Mouse (Mus musculus) layer of hippocampus, adult 9-10 months (tissue): Measurements from ENCODE around the gene Gbf1.

Experiments used
- DNase-seq: peaks from one replicate; pipeline ENCODE4 v3.0.0; 2022; ENCODE audit warnings: low spot score

The Gbf1 gene

GRCm38 (mm10) chr19:46223118-46223517, 70.8 kb downstream of the Gbf1 start:
- no peak for DNase-seq

GRCm38 (mm10) chr19:46224882-46225281, 72.6 kb downstream of the Gbf1 start:
- no peak for DNase-seq

- DNase-seq, result no peak
These were observed 73.2 kb downstream of the Gbf1 start for GRCm38 (mm10) chr19:46225506-46225905.

GRCm38 (mm10) chr19:46226295-46226694, 74.0 kb downstream of the Gbf1 start:
- no peak for DNase-seq

- DNase-seq, result no peak
These were observed 75.0 kb downstream of the Gbf1 start for GRCm38 (mm10) chr19:46227300-46227699.

- no peak for DNase-seq
These were observed 82.1 kb downstream of the Gbf1 start for GRCm38 (mm10) chr19:46234450-46234849.

GRCm38 (mm10) chr19:46236658-46237057, 84.3 kb downstream of the Gbf1 start:
- DNase-seq, result no peak

- DNase-seq, result no peak
These were observed 87.9 kb downstream of the Gbf1 start for GRCm38 (mm10) chr19:46240246-46240645.

GRCm38 (mm10) chr19:46242416-46242815, 90.1 kb downstream of the Gbf1 start:
- no peak for DNase-seq

GRCm38 (mm10) chr19:46244628-46245027, 92.3 kb downstream of the Gbf1 start:
- no peak for DNase-seq

GRCm38 (mm10) chr19:46248991-46249390, 96.7 kb downstream of the Gbf1 start:
- DNase-seq, result no peak

GRCm38 (mm10) chr19:46254163-46254752, 101.9 kb downstream of the Gbf1 start:
- no peak for DNase-seq

GRCm38 (mm10) chr19:46264762-46265161, 112.5 kb downstream of the Gbf1 start:
- no peak for DNase-seq

- DNase-seq, result no peak
These were observed 123.0 kb downstream of the Gbf1 start for GRCm38 (mm10) chr19:46275307-46275706.

GRCm38 (mm10) chr19:46282081-46282849, 130.0 kb downstream of the Gbf1 start:
- no peak for DNase-seq

GRCm38 (mm10) chr19:46284686-46285085, 132.4 kb downstream of the Gbf1 start:
- DNase-seq, result no peak

GRCm38 (mm10) chr19:46285631-46286030, 133.3 kb downstream of the Gbf1 start:
- DNase-seq, result no peak

GRCm38 (mm10) chr19:46286047-46286446, 133.7 kb downstream of the Gbf1 start:
- DNase-seq, result no peak

GRCm38 (mm10) chr19:46286926-46287325, 134.6 kb downstream of the Gbf1 start:
- no peak for DNase-seq

- DNase-seq, result no peak
These were observed 135.3 kb downstream of the Gbf1 start for GRCm38 (mm10) chr19:46287566-46287965.

- DNase-seq, result no peak
These were observed 138.3 kb downstream of the Gbf1 start for GRCm38 (mm10) chr19:46290535-46291105.

GRCm38 (mm10) chr19:46296938-46297337, 144.6 kb downstream of the Gbf1 start:
- no peak for DNase-seq

GRCm38 (mm10) chr19:46300294-46301045, 148.2 kb downstream of the Gbf1 start:
- DNase-seq, result no peak
